Mouse (Mus musculus) hindbrain, postnatal 0 days (tissue): Measurements from ENCODE around the gene Mta1. TPM values are rescaled to one million over a fixed set of nuclear protein-coding genes. Genes with fewer than 3 reads are reported as not detected.

Experiments used
- ATAC-seq: fragments of 200-750 bp; cut with Nextera tagmentation; 2 replicates; pipeline ENCODE4 v1.8.0; 2017; ENCODE audit warnings: mild to moderate bottlenecking, moderate TSS enrichment, moderate library complexity
- DNase-seq: peaks from one replicate; pipeline ENCODE4 v3.0.0-alpha.2; 2015; ENCODE audit warnings: low spot score
- H3K27ac ChIP-seq: fragments of 300-500 bp; sonication (generic); 2 replicates; pipeline ENCODE4 v1.5.1; 2014; ENCODE audit warnings: mild to moderate bottlenecking
- H3K27me3 ChIP-seq: fragments of 300-500 bp; sonication (generic); 2 replicates; pipeline ENCODE4 v1.6.1; 2014; ENCODE audit warnings: low read length, mixed read lengths; ENCODE audit not compliant: insufficient read depth
- H3K36me3 ChIP-seq: fragments of 300-500 bp; sonication (generic); 2 replicates; pipeline ENCODE4 v1.6.1; 2014; ENCODE audit warnings: low read length, mixed read lengths; ENCODE audit not compliant: insufficient read depth
- H3K4me1 ChIP-seq: fragments of 300-500 bp; sonication (generic); 2 replicates; pipeline ENCODE4 v1.6.1; 2014; ENCODE audit warnings: antibody characterized with exemption, low read length, mixed read lengths; ENCODE audit not compliant: insufficient read depth
- H3K4me2 ChIP-seq: fragments of 300-500 bp; sonication (generic); 2 replicates; pipeline ENCODE4 v1.6.1; 2014; ENCODE audit warnings: low read depth, mild to moderate bottlenecking, low read length, moderate library complexity, mixed read lengths
- H3K4me3 ChIP-seq: fragments of 300-500 bp; sonication (generic); 2 replicates; pipeline ENCODE4 v1.5.1; 2014; ENCODE audit warnings: low read length
- H3K9ac ChIP-seq: fragments of 300-500 bp; sonication (generic); replicated peaks from 2 replicates; pipeline ENCODE4 v1.6.1; 2014; ENCODE audit warnings: mild to moderate bottlenecking, low read length, moderate library complexity, mixed read lengths
- H3K9me3 ChIP-seq: fragments of 300-500 bp; sonication (generic); 2 replicates; pipeline ENCODE4 v1.6.1; 2016; ENCODE audit warnings: low read length, mixed read lengths
- CTCF ChIP-seq: IDR thresholded peaks from 2 replicates; pipeline ENCODE4 v1.5.1; 2016; ENCODE audit warnings: antibody characterized with exemption, control low read depth, low read depth
- WGBS: fragments of 180-500 bp; shearing (Covaris S2); extraction: QIAGEN DNeasy Blood & Tissue Kit; methylation state at CpG from one replicate; pipeline ENCODE4 v1.1.7; 2014; 5-methylcytosine and 5-hydroxymethylcytosine counted together
- polyA plus RNA-seq: library from polyadenylated mRNA; unstranded; fragments of >200 nt; fragmentation: Nextera tagmentation; extraction: Ambion mirVana; gene quantifications from 2 replicates; pipeline ENCODE4 v1.2.1, GENCODE M21; 2015
- total RNA-seq: library from RNA; depleted of rRNA; stranded (reverse); fragments of >200 nt; gene quantifications from 2 replicates; pipeline ENCODE4 v1.2.3, GENCODE M21; 2014

Mta1 gene
- total and polyA plus RNA-seq, 2 experiments from 2014 or later, result 13.1 to 57.6 TPM

- DNase-seq (no peak), ATAC-seq (peak; percentile 1; the same call in 1 of the 2 replicates)
- Histone ChIP-seq H3K4me3 (peak overlapping the region; percentile 90; the same call in 1 of the 2 replicates), H3K4me2 (peak overlapping the region; percentile 81), H3K9ac (peak overlapping the region; percentile 99; the same call in 1 of the 2 replicates), H3K9me3 (no peaks in the 10 kb centered on the region), H3K27me3 (no peaks in the 10 kb centered on the region), H3K27ac (no peak overlapping the region), H3K4me1 (peaks cover 30% of the 10 kb centered on the region), H3K36me3 (no peaks in the 10 kb centered on the region)
- no peak for TF ChIP-seq CTCF
- 63% methylated on average over 5 of the region's 5 CpGs for WGBS
Observed at GRCm38 (mm10) chr12:113097040-113097439, 1.0 kb upstream of the Mta1 start.

- Histone ChIP-seq H3K9me3 (no peaks in the 10 kb centered on the region), H3K36me3 (no peaks in the 10 kb centered on the region), H3K4me1 (peaks cover 30% of the 10 kb centered on the region), H3K27me3 (no peaks in the 10 kb centered on the region), H3K9ac (peak overlapping the region; percentile 99), H3K4me3 (peak overlapping the region; percentile 90), H3K27ac (peak overlapping the region; percentile 89), H3K4me2 (peak overlapping the region; percentile 81)
- TF ChIP-seq CTCF, result no peak
- ATAC-seq, result peak; percentile 10; the same call in 1 of the 2 replicates
- WGBS, result 4% methylated on average over 40 of the region's 60 CpGs
- peak; percentile 48 for DNase-seq
Observed at GRCm38 (mm10) chr12:113098530-113099151, 563 bp downstream of the Mta1 start.

- Histone ChIP-seq H3K27ac (no peak overlapping the region), H3K9ac (peak overlapping the region; percentile 99), H3K36me3 (no peaks in the 10 kb centered on the region), H3K4me3 (peak overlapping the region; percentile 90), H3K27me3 (no peaks in the 10 kb centered on the region), H3K9me3 (no peaks in the 10 kb centered on the region), H3K4me1 (peaks cover 30% of the 10 kb centered on the region), H3K4me2 (peak overlapping the region; percentile 81)
- 29% methylated on average over 6 of the region's 6 CpGs for WGBS
- DNase-seq, result no peak
- TF ChIP-seq CTCF, result no peak
- no peak for ATAC-seq
Observed at GRCm38 (mm10) chr12:113099470-113100237, 1.6 kb downstream of the Mta1 start.

GRCm38 (mm10) chr12:113100448-113101076 lies 2.5 kb downstream of the Mta1 start:
- Histone ChIP-seq H3K4me2 (0 out of 2 replicates have a peak overlapping the region, but pooled peaks have one; percentile 3), H3K9me3 (no peaks in the 10 kb centered on the region), H3K27ac (peak overlapping the region; percentile 3; the same call in 1 of the 2 replicates), H3K27me3 (no peaks in the 10 kb centered on the region), H3K4me1 (peaks cover 30% of the 10 kb centered on the region), H3K36me3 (no peaks in the 10 kb centered on the region), H3K4me3 (no peak overlapping the region), H3K9ac (no peak overlapping the region)
- 66% methylated on average over 5 of the region's 5 CpGs for whole genome bisulfite sequencing
- peak; percentile 53 for DNase-seq
- ATAC-seq, result no peak
- no peak for TF ChIP-seq CTCF

- peaks cover 30% of the 10 kb centered on the region for H3K4me1 ChIP-seq
- H3K9ac ChIP-seq, result no peak overlapping the region
- H3K27me3 ChIP-seq, result no peaks in the 10 kb centered on the region
- ATAC-seq (no peak), DNase-seq (no peak)
- no peak overlapping the region for H3K4me3 ChIP-seq
- WGBS, result 78% methylated on average over 9 of the region's 9 CpGs
- H3K36me3 ChIP-seq, result no peaks in the 10 kb centered on the region
- TF ChIP-seq CTCF, result no peak
- H3K27ac ChIP-seq, result peak overlapping the region; percentile 3; the same call in 1 of the 2 replicates
- H3K4me2 ChIP-seq, result no peak overlapping the region
- no peaks in the 10 kb centered on the region for H3K9me3 ChIP-seq
Observed at GRCm38 (mm10) chr12:113101251-113101960, 3.3 kb downstream of the Mta1 start.

- Histone ChIP-seq H3K27me3 (no peaks in the 10 kb centered on the region), H3K4me1 (peaks cover 23% of the 10 kb centered on the region), H3K4me3 (no peak overlapping the region), H3K9ac (no peak overlapping the region), H3K4me2 (no peak overlapping the region), H3K9me3 (no peaks in the 10 kb centered on the region), H3K36me3 (no peaks in the 10 kb centered on the region), H3K27ac (no peak overlapping the region; the same call in 1 of the 2 replicates)
- WGBS, result 57% methylated on average over 6 of the region's 6 CpGs
- DNase-seq, result peak; percentile 81
- peak; percentile 73 for TF ChIP-seq CTCF
- ATAC-seq, result peak; percentile 54
Observed at GRCm38 (mm10) chr12:113102461-113102860, 4.4 kb downstream of the Mta1 start.
